Mouse (Mus musculus) olfactory bulb, adult 2 months (tissue): ENCODE measurements around the gene Specc1.

ENCODE experiments used
- CTCF ChIP-seq: fragments of 200-500 bp; IDR thresholded peaks from 2 replicates; pipeline ENCODE4 v1.5.1; 2012; ENCODE audit warnings: low read depth, mild to moderate bottlenecking, low read length, moderate library complexity; ENCODE audit not compliant: insufficient read depth
- POLR2A ChIP-seq: fragments of 200-500 bp; IDR thresholded peaks from 2 replicates; pipeline ENCODE4 v1.6.1; 2012; ENCODE audit warnings: mild to moderate bottlenecking, low read depth, low read length, moderate library complexity; ENCODE audit not compliant: insufficient read depth

- TF ChIP-seq CTCF (no peak), POLR2A (no peak)
Observed at GRCm38 (mm10) chr11:62015071-62015654, 58.6 kb downstream of the Specc1 start.
